Mouse (Mus musculus) myocyte (in vitro differentiated cells): ENCODE measurements at regions not wholly inside any gene's neighbourhood (a gene's known extent, or its start where the extent isn't known, plus 50 kb on each side); places are given as distances from the start of the nearest gene placed in this dataset.

Experiments used
- H3K27me3 ChIP-seq: one replicate; pipeline ENCODE4 v1.6.1; 2011; ENCODE audit not compliant: control insufficient read depth, insufficient read depth, insufficient read length
- H3K36me3 ChIP-seq: one replicate; pipeline ENCODE4 v1.6.1; 2011; ENCODE audit not compliant: control insufficient read depth, insufficient read depth
- H3K4me2 ChIP-seq: one replicate; pipeline ENCODE4 v1.6.1; 2011; ENCODE audit warnings: low read depth, control low read depth
- H3K4me3 ChIP-seq: one replicate; pipeline ENCODE4 v1.5.1; 2011; ENCODE audit warnings: mild to moderate bottlenecking, control low read depth, moderate library complexity
- H3K79me2 ChIP-seq: one replicate; pipeline ENCODE4 v1.6.1; 2011; ENCODE audit not compliant: control insufficient read depth, insufficient read depth
- H3ac ChIP-seq: one replicate; pipeline ENCODE4 v1.6.1; 2011; ENCODE audit not compliant: control insufficient read depth, insufficient read length
- CEBPB ChIP-seq: IDR thresholded peaks from 2 replicates; pipeline ENCODE4 v1.6.1; 2011; ENCODE audit warnings: mild to moderate bottlenecking, moderate library complexity; ENCODE audit not compliant: poor library complexity, insufficient read depth, severe bottlenecking
- E2F4 ChIP-seq: IDR thresholded peaks from one replicate; pipeline ENCODE4 v1.6.1; 2011; ENCODE audit warnings: mild to moderate bottlenecking, control low read depth, moderate library complexity; ENCODE audit not compliant: insufficient read depth
- MAX ChIP-seq: IDR thresholded peaks from one replicate; pipeline ENCODE4 v1.6.1; 2011; ENCODE audit warnings: low read depth, mild to moderate bottlenecking, control low read depth
- MYOD1 ChIP-seq, 3 experiments: IDR thresholded peaks; one replicate each; pipeline ENCODE4 v1.6.1; 2011; ENCODE audit warnings: control low read depth in 2 of 3, low read depth in 2 of 3, mild to moderate bottlenecking in 2 of 3, moderate library complexity in 1 of 3; ENCODE audit not compliant: insufficient read length in 2 of 3, control insufficient read depth in 1 of 3
- MYOG ChIP-seq, 3 experiments: IDR thresholded peaks; one replicate each; pipeline ENCODE4 v1.6.1; 2011; ENCODE audit warnings: control low read depth in 2 of 3, low read depth in 2 of 3, mild to moderate bottlenecking in 2 of 3; ENCODE audit not compliant: insufficient read length in 2 of 3, control insufficient read depth in 1 of 3, insufficient read depth in 1 of 3
- POLR2A ChIP-seq: IDR thresholded peaks from one replicate; pipeline ENCODE4 v1.6.1; 2011; ENCODE audit warnings: low read depth, mild to moderate bottlenecking, control low read depth, moderate library complexity; ENCODE audit not compliant: insufficient read length
- POLR2AphosphoS2 ChIP-seq: IDR thresholded peaks from one replicate; pipeline ENCODE4 v1.6.1; 2011; ENCODE audit warnings: low read depth, control low read depth; ENCODE audit not compliant: insufficient read length
- REST ChIP-seq: IDR thresholded peaks from one replicate; pipeline ENCODE4 v1.6.1; 2011; ENCODE audit warnings: mild to moderate bottlenecking, control low read depth, moderate library complexity; ENCODE audit not compliant: insufficient read depth, insufficient read length
- SRF ChIP-seq: IDR thresholded peaks from one replicate; pipeline ENCODE4 v1.6.1; 2011; ENCODE audit warnings: low read depth; ENCODE audit not compliant: control insufficient read depth, insufficient read length
- TCF12 ChIP-seq: IDR thresholded peaks from one replicate; pipeline ENCODE4 v1.6.1; 2011; ENCODE audit warnings: mild to moderate bottlenecking, control low read depth; ENCODE audit not compliant: poor library complexity, insufficient read depth, severe bottlenecking
- TCF3 ChIP-seq: IDR thresholded peaks from one replicate; pipeline ENCODE4 v1.6.1; 2011; ENCODE audit warnings: low read depth, control low read depth; ENCODE audit not compliant: insufficient read length
- USF1 ChIP-seq: IDR thresholded peaks from one replicate; pipeline ENCODE4 v1.6.1; 2011; ENCODE audit warnings: low read depth, mild to moderate bottlenecking, control low read depth, moderate library complexity

DNA sequence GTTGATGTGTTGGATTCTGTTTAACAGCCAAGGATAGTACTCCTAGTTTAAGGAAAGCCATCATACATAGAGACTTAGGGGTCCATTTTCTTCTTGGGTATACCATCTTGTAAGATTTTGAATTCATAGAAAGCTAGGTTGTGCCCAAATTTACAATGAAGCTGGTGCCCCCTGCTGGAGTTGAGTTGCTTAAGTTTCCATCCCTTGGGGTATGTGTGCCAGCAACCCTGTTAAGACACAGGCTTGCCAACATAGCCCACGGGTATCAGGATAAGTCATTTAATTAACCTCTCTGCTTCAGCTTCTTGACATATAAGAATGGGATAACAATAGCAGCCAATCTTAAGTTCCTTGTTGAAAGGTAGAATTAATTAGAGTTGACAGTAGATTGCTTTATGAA lies 440.9 kb downstream of the 1700129C05Rik start:
- no peak overlapping the region for H3K4me3 ChIP-seq
- H3K79me2 ChIP-seq: no peaks in the 10 kb centered on the region
- TF ChIP-seq E2F4 (no peak), MYOD1 (IDR thresholded peaks at IDR 0.05; ENCODE audit: control insufficient read depth in 1 of 3, insufficient read length in 2 of 3, low read depth in 2 of 3) (no peak), POLR2A (no peak), SRF (no peak), MAX (no peak), TCF12 (no peak), REST (no peak), POLR2AphosphoS2 (no peak), TCF3 (no peak), CEBPB (no peak), MYOG (IDR thresholded peaks at IDR 0.05; ENCODE audit: control insufficient read depth in 1 of 3, insufficient read depth in 1 of 3, insufficient read length in 2 of 3, low read depth in 2 of 3) (no peak), USF1 (no peak)
- no peak overlapping the region for H3K4me2 ChIP-seq
- H3K36me3 ChIP-seq: no peaks in the 10 kb centered on the region
- no peaks in the 10 kb centered on the region for H3K27me3 ChIP-seq
- no peak overlapping the region for H3ac ChIP-seq

DNA sequence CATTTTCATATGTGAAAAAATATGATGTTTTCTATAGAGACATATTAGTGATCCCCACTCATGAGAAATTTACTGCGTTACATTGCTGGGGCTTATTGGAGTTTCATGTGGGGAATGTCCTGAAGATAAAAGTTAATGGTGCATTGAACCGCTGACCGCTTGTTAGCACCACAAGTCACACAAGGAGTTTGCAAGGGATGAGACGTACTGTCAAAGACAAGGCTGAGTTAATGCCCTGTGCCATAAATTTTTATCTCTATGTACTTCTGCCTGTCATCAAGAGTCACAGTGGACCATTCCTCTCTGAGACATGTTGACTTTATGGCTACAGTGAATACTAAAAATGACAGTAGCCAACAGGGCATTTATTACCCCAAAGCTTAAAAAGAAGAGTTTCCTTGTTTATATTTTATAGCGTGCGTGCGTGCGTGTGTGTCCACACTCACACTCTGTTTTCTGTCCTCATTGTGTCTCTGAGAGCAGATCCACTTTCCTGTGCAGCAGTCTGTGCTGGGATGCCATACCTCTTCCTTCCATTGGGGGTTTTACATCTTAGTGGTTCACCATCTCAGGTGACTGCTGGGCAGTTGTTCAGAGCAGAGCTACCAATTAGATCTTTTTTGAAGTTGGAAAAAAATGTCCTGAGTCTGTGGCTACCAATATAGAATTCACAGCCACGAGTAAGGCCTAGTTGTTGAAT lies 451.4 kb downstream of the 1700129C05Rik start:
- Histone ChIP-seq H3K36me3 (no peaks in the 10 kb centered on the region), H3K27me3 (no peaks in the 10 kb centered on the region), H3K4me3 (no peak overlapping the region), H3ac (no peak overlapping the region), H3K79me2 (no peaks in the 10 kb centered on the region), H3K4me2 (no peak overlapping the region)
- TF ChIP-seq E2F4 (no peak), MAX (no peak), TCF3 (no peak), USF1 (no peak), SRF (no peak), MYOD1 (IDR thresholded peaks at IDR 0.05; ENCODE audit: control insufficient read depth in 1 of 3, insufficient read length in 2 of 3, low read depth in 2 of 3) (no peak), TCF12 (no peak), POLR2AphosphoS2 (no peak), REST (no peak), CEBPB (no peak), POLR2A (no peak), MYOG (IDR thresholded peaks at IDR 0.05; ENCODE audit: control insufficient read depth in 1 of 3, insufficient read depth in 1 of 3, insufficient read length in 2 of 3, low read depth in 2 of 3) (no peak)

DNA sequence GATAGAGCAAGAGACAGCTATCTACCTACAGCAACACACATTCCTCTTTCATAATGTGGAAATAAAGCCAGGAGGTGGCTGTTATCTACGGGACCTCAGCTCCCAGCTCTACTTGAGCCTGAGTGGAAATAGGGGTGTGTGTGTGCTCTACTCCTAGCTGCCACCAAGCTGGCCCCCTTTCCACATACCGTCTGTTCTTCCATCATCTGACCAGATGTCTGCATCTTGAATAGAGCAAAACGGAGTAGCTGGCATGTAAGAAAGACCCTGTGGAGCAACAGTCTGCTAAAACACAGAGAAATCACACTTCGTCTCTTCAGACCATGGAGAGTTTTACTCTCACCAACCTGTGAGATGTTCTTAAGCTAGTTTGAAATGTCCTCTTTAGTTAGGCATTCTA lies 454.9 kb downstream of the 1700129C05Rik start:
- H3K36me3 ChIP-seq: no peaks in the 10 kb centered on the region
- no peak for TF ChIP-seq SRF
- H3ac ChIP-seq: no peak overlapping the region
- no peaks in the 10 kb centered on the region for H3K79me2 ChIP-seq
- H3K4me2 ChIP-seq: no peak overlapping the region
- no peak overlapping the region for H3K4me3 ChIP-seq
- H3K27me3 ChIP-seq: no peaks in the 10 kb centered on the region

DNA sequence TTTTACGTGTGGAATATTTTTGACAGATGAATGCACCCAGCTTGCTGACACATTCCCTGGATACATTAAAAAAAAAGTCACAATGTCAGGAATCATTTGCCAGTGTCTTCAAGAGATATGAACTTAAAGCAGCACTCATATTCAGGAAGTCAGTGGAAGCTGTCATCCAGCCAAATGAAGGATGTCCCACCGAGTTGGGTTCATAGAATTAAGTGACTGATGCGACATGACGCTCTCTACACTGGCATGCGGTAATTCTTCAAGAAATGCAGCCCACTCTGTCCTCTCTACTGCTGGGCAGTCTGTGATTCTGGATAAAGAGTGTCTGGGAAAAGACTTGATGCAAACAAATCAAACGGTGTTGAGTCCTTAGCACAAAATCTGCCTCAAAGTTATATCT lies 463.9 kb downstream of the 1700129C05Rik start:
- no peak overlapping the region for H3ac ChIP-seq
- no peak overlapping the region for H3K4me3 ChIP-seq
- TF ChIP-seq SRF: no peak
- TF ChIP-seq MYOG (IDR thresholded peaks at IDR 0.05; ENCODE audit: control insufficient read depth in 1 of 3, insufficient read depth in 1 of 3, insufficient read length in 2 of 3, low read depth in 2 of 3): no peak
- TF ChIP-seq POLR2A: no peak
- H3K79me2 ChIP-seq: no peaks in the 10 kb centered on the region
- no peaks in the 10 kb centered on the region for H3K27me3 ChIP-seq
- no peaks in the 10 kb centered on the region for H3K36me3 ChIP-seq
- H3K4me2 ChIP-seq: peak overlapping the region; percentile 49

DNA sequence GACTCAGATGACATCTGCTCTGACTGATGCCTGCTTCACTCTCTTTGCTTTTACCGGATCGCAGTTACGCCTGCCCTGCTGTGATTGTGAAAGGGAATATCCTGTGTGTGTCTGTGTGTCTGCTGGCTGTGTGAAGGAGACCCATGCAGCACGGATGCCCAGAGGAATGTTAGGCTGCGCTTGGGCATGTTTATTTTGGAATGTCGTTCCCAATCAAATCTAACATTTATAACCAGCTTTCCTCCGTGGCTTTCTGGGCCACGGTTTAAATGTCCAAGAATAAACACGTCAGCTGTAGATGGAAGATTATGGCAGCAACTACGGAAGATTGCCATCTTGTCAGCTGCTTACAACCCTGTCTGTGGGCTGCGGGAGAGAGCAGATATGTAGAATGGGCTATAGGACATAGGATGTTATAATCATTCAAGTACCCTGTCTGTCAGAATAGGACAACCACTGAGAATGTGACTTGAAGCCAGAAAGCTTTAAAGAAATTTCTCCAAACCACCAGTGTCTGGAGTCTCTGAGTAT lies 464.5 kb downstream of the 1700129C05Rik start:
- peak overlapping the region; percentile 49 for H3K4me2 ChIP-seq
- no peaks in the 10 kb centered on the region for H3K36me3 ChIP-seq
- no peak overlapping the region for H3ac ChIP-seq
- no peaks in the 10 kb centered on the region for H3K27me3 ChIP-seq
- TF ChIP-seq SRF (no peak), POLR2A (no peak), TCF12 (no peak), POLR2AphosphoS2 (no peak), TCF3 (no peak), E2F4 (no peak), USF1 (no peak), MYOG (IDR thresholded peaks at IDR 0.05; ENCODE audit: control insufficient read depth in 1 of 3, insufficient read depth in 1 of 3, insufficient read length in 2 of 3, low read depth in 2 of 3) (no peak), CEBPB (no peak), MYOD1 (IDR thresholded peaks at IDR 0.05; ENCODE audit: control insufficient read depth in 1 of 3, insufficient read length in 2 of 3, low read depth in 2 of 3) (no peak), REST (no peak), MAX (no peak)
- H3K79me2 ChIP-seq: no peaks in the 10 kb centered on the region
- no peak overlapping the region for H3K4me3 ChIP-seq
